Mouse (Mus musculus) thymus, postnatal 4 days (tissue): ENCODE data around the gene Maml3.
A peak's percentile ranks its signal among the peaks of the same experiment; 100 is the strongest.

Source experiments
- DNase-seq: peaks from one replicate; pipeline ENCODE4 v3.0.0; 2021

Maml3 gene

GRCm38 (mm10) chr3:51905903-51906302, 199.0 kb downstream of the Maml3 start:
- no peak for DNase-seq

GRCm38 (mm10) chr3:51904357-51904855, 200.5 kb downstream of the Maml3 start:
- no peak for DNase-seq

GRCm38 (mm10) chr3:51901151-51901550, 203.7 kb downstream of the Maml3 start:
- DNase-seq, result no peak

- peak; percentile 65 for DNase-seq
Measured at GRCm38 (mm10) chr3:51894514-51894913, 210.4 kb downstream of the Maml3 start.

GRCm38 (mm10) chr3:51891562-51892119, 213.2 kb downstream of the Maml3 start:
- DNase-seq, result no peak

- DNase-seq, result no peak
Measured at GRCm38 (mm10) chr3:51890181-51890580, 214.7 kb downstream of the Maml3 start.

- no peak for DNase-seq
Measured at GRCm38 (mm10) chr3:51889776-51890175, 215.1 kb downstream of the Maml3 start.

- DNase-seq, result no peak
Measured at GRCm38 (mm10) chr3:51888662-51889433, 216.0 kb downstream of the Maml3 start.

- DNase-seq, result no peak
Measured at GRCm38 (mm10) chr3:51888295-51888661, 216.6 kb downstream of the Maml3 start.

GRCm38 (mm10) chr3:51885920-51886319, 219.0 kb downstream of the Maml3 start:
- DNase-seq, result no peak

GRCm38 (mm10) chr3:51885487-51885886, 219.4 kb downstream of the Maml3 start:
- no peak for DNase-seq

- DNase-seq, result peak; percentile 66
Measured at GRCm38 (mm10) chr3:51881981-51882380, 222.9 kb downstream of the Maml3 start.

GRCm38 (mm10) chr3:51881393-51881792, 223.5 kb downstream of the Maml3 start:
- DNase-seq, result no peak

- DNase-seq, result no peak
Measured at GRCm38 (mm10) chr3:51880506-51881036, 224.3 kb downstream of the Maml3 start.

GRCm38 (mm10) chr3:51879211-51879610, 225.7 kb downstream of the Maml3 start:
- no peak for DNase-seq

GRCm38 (mm10) chr3:51878577-51878976, 226.3 kb downstream of the Maml3 start:
- no peak for DNase-seq

- DNase-seq, result no peak
Measured at GRCm38 (mm10) chr3:51876729-51877128, 228.1 kb downstream of the Maml3 start.

GRCm38 (mm10) chr3:51875629-51876028, 229.2 kb downstream of the Maml3 start:
- DNase-seq, result no peak

GRCm38 (mm10) chr3:51874252-51874651, 230.6 kb downstream of the Maml3 start:
- no peak for DNase-seq

- DNase-seq, result no peak
Measured at GRCm38 (mm10) chr3:51872771-51873170, 232.1 kb downstream of the Maml3 start.

GRCm38 (mm10) chr3:51871346-51871745, 233.5 kb downstream of the Maml3 start:
- DNase-seq, result no peak

- DNase-seq, result no peak
Measured at GRCm38 (mm10) chr3:51869980-51870379, 234.9 kb downstream of the Maml3 start.

GRCm38 (mm10) chr3:51868857-51869256, 236.0 kb downstream of the Maml3 start:
- DNase-seq, result no peak

GRCm38 (mm10) chr3:51866446-51866845, 238.4 kb downstream of the Maml3 start:
- no peak for DNase-seq
